Mouse (Mus musculus) CH12.LX (cell line): Measurements from ENCODE around the gene Ccdc146.

ENCODE experiments used
- CHD2 ChIP-seq: IDR thresholded peaks from 2 replicates; pipeline ENCODE4 v1.6.1; 2011; ENCODE audit warnings: low read length, improper control_type of control experiment
- CTCF ChIP-seq, 2 experiments: IDR thresholded peaks in 1 of 2; conservative IDR thresholded peaks in 1 of 2; 2 replicates each; pipeline ENCODE4 v1.5.1; 2011 to 2012; ENCODE audit warnings: low read depth in 2 of 2, low read length in 2 of 2, improper control_type of control experiment in 1 of 2, inconsistent platforms in 1 of 2, mild to moderate bottlenecking in 1 of 2, moderate library complexity in 1 of 2
- ELF1 ChIP-seq: IDR thresholded peaks from 2 replicates; pipeline ENCODE4 v1.6.1; 2014; ENCODE audit warnings: low read depth, mild to moderate bottlenecking, inconsistent platforms, low read length, improper control_type of control experiment
- ETS1 ChIP-seq: conservative IDR thresholded peaks from 2 replicates; pipeline ENCODE4 v1.6.1; 2012; ENCODE audit warnings: low read depth, mild to moderate bottlenecking, inconsistent platforms, low read length, improper control_type of control experiment, moderate library complexity
- GABPA ChIP-seq: IDR thresholded peaks from 2 replicates; pipeline ENCODE4 v1.6.1; 2012; ENCODE audit warnings: low read depth, low read length, improper control_type of control experiment, inconsistent platforms; ENCODE audit not compliant: insufficient replicate concordance
- MAFK ChIP-seq: IDR thresholded peaks from 2 replicates; pipeline ENCODE4 v1.6.1; 2011; ENCODE audit warnings: low read length, improper control_type of control experiment; ENCODE audit not compliant: insufficient replicate concordance
- MAX ChIP-seq: IDR thresholded peaks from 2 replicates; pipeline ENCODE4 v1.6.1; 2011; ENCODE audit warnings: low read length, improper control_type of control experiment
- MAZ ChIP-seq: IDR thresholded peaks from 2 replicates; pipeline ENCODE4 v1.6.1; 2012; ENCODE audit warnings: low read depth, mild to moderate bottlenecking, inconsistent platforms, low read length, improper control_type of control experiment, moderate library complexity
- MEF2A ChIP-seq: IDR thresholded peaks from 2 replicates; pipeline ENCODE4 v1.6.1; 2014; ENCODE audit warnings: low read depth, mild to moderate bottlenecking, inconsistent platforms, low read length, improper control_type of control experiment, borderline replicate concordance
- MYC ChIP-seq: IDR thresholded peaks from 2 replicates; pipeline ENCODE4 v1.6.1; 2011; ENCODE audit warnings: low read depth, mild to moderate bottlenecking, improper control_type of control experiment, low read length
- POLR2A ChIP-seq: IDR thresholded peaks from 2 replicates; pipeline ENCODE4 v1.6.1; 2011; ENCODE audit warnings: low read depth, mild to moderate bottlenecking, improper control_type of control experiment, low read length
- POLR2AphosphoS2 ChIP-seq: IDR thresholded peaks from 2 replicates; pipeline ENCODE4 v1.6.1; 2011; ENCODE audit warnings: low read depth, low read length, improper control_type of control experiment
- UBTF ChIP-seq: IDR thresholded peaks from 2 replicates; pipeline ENCODE4 v1.6.1; 2012; ENCODE audit warnings: low read depth, mild to moderate bottlenecking, inconsistent platforms, low read length, improper control_type of control experiment, moderate library complexity

DNA sequence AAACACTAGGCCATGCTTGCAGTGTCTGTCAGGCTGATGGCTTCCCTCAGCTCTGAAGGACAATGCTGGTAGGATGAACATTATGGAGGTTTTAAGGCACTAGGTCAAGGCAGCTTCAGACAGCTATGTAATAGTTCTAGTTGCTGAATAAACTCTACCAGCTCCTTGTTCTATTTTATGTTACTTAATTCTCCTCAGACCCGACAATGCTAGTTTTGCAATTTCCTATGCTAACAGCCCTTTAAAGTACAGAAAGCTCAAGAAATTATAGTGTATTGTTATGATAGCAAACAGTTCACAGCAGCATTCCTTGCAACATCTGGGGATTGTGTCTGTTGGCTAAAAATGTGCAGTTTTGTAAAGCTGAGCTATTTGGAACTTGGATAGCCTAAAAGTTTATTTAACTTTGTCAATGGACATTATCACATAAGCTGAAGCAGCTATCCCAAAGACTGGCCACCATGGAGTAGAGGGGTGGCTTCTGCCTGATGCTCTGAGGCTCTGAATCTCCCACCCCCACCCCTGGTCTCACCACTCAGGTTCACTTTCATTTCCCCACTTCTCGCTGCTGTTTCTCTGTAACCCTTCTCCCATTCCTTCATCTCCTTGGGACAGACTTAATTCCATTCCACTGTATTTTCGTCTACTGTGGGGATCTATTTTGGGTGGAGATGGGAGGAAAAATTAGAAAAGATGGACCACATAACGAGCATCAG, 58.0 kb downstream of the Ccdc146 start:
- TF ChIP-seq MYC: no peak
- no peak for TF ChIP-seq UBTF
- TF ChIP-seq POLR2A: no peak
- TF ChIP-seq ELF1: no peak
- no peak for TF ChIP-seq CTCF (conservative IDR thresholded peaks at IDR 0.05 in 1 of 2, IDR thresholded peaks at IDR 0.05 in 1 of 2; ENCODE audit: low read depth in 2 of 2, low read length in 2 of 2)
- TF ChIP-seq CHD2: no peak
- no peak for TF ChIP-seq MAX
- TF ChIP-seq MAFK: no peak
- TF ChIP-seq POLR2AphosphoS2: no peak
- no peak for TF ChIP-seq ETS1
- TF ChIP-seq GABPA: no peak
- TF ChIP-seq MAZ: no peak
- no peak for TF ChIP-seq MEF2A
